Mouse (Mus musculus) brain, embryonic 14.5 days (tissue): ENCODE measurements around the gene Sgk1. TPM values are rescaled to one million over a fixed set of nuclear protein-coding genes. Genes with fewer than 3 reads are reported as not detected.
"Not testable (repeated sequence)": the region's sequence is repeated elsewhere in the genome, so short reads cannot be mapped to it uniquely, and the experiment has no call there.

Experiments
- DNase-seq: peaks from one replicate; pipeline ENCODE4 v3.0.0-alpha.2; 2011; ENCODE audit warnings: low read depth
- CTCF ChIP-seq: fragments of 200-500 bp; IDR thresholded peaks from 2 replicates; pipeline ENCODE4 v1.5.1; 2012; ENCODE audit warnings: inconsistent platforms, mild to moderate bottlenecking, moderate library complexity, borderline replicate concordance; ENCODE audit not compliant: insufficient read depth, insufficient read length; ENCODE audit errors: extremely low read depth
- POLR2A ChIP-seq: fragments of 200-500 bp; IDR thresholded peaks from 2 replicates; pipeline ENCODE4 v1.6.1; 2012; ENCODE audit warnings: mild to moderate bottlenecking, inconsistent platforms, borderline replicate concordance; ENCODE audit not compliant: poor library complexity, insufficient read depth, insufficient read length, severe bottlenecking; ENCODE audit errors: extremely low read depth
- polyA plus RNA-seq: library from polyadenylated mRNA; depleted of rRNA; stranded (reverse); fragments of >200 nt; gene quantifications from 2 replicates; pipeline ENCODE4 v1.2.3, GENCODE M21; 2012

Sgk1 gene
- polyA plus RNA-seq, 1 experiment, result 30.3 TPM

DNA sequence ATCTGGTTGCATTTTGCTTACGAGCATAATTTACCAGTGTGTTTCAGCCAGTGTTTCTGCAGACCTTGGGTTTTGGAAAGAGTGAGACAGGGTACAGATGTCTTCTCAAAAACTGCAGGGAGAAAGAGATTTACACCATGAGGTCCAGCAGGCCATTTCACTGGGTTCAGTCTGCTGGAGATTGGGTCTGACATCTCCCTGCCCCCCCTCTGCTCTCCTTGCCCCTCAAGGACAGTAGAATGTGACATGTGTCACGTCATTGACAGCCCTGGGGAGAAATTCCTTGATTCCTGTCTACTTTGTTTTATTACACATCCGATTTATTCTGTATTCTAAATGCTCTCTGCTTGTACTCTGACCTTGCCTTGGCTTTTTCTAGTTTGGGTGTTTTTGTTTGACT, 2.5 kb downstream of the Sgk1 start:
- TF ChIP-seq POLR2A, result no peak
- TF ChIP-seq CTCF, result no peak
- DNase-seq, result no peak

DNA sequence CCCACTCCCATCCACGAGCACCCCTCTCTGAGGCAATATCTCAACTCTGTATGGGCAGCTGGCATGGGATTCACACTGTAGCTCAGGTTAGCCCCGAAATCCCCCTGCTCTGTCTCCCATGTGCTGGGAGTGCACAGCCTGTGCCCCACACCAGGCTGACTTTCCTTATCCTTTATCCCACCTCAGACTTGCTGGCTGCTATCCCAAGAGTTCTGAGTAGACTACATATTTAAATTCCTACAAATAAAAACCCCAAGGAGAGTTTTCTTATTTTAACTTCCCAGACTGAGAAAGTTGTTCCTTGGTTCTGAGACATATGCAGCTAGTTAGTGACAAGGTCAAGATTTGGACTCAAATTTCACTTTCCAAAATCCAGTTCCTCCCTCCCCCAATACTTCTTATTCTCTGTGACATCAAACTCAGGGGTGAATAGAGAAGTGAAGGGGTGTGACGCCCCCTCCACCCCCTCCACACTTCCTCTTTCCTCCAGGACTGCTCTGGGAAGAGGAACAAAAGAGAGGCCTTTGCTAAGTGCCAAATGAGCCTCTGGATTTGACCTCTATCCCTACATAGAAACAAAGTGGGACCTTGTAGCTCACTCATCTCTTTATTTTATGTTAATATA, 7.3 kb downstream of the Sgk1 start:
- TF ChIP-seq CTCF, result no peak
- no peak for TF ChIP-seq POLR2A
- no peak for DNase-seq

DNA sequence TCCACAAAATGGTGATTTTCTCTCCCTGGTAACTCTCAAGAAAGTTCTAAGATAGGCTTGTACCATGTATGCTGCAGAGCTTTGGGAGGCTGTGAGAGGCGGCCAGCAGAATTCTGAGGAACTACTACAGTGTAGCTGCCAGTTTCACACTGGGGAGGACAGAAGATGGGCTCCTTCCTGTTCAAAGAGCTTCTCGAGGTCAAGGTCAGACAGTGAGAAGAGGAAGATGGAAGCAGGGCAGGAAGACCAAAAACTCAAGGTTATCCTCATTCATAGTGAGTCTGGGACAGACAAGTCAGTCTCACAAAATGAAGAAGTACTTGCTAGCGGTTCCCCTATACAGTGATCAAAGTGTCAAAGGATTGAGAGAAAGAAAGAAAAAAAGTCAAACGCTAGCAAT, 8.3 kb downstream of the Sgk1 start:
- no peak for DNase-seq
- TF ChIP-seq CTCF (no peak), POLR2A (no peak)

DNA sequence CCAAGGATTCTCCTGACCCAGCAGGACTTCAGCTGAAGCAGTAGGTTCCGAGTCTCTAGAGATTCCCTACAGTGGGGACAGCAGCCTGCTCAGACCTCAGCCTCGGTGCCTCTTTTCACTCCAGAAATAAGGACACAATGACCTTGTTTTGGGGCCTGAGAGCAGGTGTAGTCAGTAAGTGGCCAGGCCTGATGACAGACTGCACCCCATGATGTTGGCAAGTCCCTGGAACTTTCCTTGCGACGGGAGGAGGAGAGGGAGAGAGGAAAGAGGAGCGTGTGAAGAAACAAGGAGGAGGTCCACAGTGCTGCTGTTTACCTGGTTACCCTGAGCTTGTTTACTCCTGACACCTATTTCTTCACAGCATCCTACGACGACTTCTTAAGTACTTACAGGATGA, 9.5 kb downstream of the Sgk1 start:
- no peak for TF ChIP-seq CTCF
- no peak for TF ChIP-seq POLR2A
- no peak for DNase-seq

DNA sequence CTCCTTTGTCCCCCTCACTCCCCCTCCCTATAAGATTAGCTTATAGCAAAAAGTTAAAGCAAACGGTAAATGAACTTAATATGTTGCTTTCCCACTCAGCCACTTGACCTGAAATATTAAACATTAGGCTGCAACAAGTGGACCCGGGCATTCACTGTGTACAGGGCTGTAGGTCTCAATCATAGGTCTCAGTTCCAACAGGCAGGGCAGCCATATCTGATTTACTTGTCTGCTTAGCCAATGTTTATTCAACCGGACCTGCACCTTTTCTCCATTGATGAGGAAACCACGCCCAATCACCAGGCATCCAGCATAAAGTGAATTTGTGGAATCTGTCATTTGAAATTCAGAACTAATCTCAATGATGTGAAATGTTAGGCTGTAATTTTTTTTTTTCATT, 10.1 kb downstream of the Sgk1 start:
- DNase-seq, result no peak
- TF ChIP-seq CTCF (no peak), POLR2A (no peak)

DNA sequence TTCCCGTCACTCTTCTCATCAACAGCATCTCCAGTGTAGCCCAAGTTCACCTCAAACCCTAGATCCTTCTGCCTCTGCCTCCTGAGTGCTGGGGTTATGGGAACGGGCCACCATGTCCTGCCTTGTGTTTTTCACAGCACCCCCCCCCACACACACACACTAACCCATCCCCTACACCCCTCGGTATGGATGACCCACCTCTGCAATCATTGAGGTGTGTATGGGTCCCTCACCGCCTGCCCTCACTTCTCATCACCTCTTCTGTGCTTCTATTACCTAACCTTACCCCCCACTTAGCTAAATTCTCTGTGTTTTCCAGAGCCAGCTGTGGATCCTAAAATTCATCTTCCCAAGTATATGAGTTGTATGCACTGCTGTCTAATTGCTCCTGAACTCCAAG, 16.4 kb downstream of the Sgk1 start:
- no peak for DNase-seq
- TF ChIP-seq POLR2A, result no peak
- no peak for TF ChIP-seq CTCF

DNA sequence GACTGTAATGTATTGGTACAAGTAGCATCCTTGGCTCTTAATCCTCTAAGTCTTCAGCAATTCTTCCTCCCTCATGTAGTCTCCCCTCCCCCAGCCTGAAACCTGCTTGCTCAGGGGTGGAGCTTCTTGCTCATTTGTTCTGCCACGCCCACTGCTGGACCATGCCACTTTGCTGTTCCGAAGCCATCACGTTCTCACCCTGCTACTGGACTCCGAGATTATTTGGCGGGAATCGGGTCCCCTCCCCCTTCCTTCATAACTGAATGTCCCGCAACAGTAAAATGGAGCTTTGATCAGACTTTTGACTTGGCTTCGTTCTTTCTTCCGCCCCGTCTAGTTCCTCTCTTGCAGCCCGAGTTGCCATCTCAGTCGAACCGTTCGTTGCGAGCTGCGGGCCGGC, 16.9 kb downstream of the Sgk1 start:
- DNase-seq, result not testable (repeated sequence)

DNA sequence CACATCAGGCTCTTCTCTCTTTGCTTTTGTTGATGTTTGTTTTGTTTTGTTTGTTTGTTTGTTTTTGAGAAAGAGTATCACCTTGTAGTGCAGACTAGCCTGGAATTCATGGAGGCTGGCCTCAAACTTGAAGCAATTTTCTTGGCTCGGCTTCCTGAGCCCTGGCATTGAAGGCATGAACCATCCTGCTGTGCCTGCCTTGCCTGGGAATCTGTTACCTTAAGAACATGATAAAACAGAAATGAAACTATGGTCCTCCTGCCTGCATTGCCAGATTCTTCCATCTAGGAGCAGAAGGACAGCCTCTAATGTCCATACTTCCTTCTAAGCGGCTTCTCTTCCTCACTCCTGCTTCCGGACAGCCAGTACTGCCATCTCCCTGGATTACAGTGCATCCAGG, 17.4 kb downstream of the Sgk1 start:
- no peak for TF ChIP-seq POLR2A
- TF ChIP-seq CTCF, result no peak
- no peak for DNase-seq

DNA sequence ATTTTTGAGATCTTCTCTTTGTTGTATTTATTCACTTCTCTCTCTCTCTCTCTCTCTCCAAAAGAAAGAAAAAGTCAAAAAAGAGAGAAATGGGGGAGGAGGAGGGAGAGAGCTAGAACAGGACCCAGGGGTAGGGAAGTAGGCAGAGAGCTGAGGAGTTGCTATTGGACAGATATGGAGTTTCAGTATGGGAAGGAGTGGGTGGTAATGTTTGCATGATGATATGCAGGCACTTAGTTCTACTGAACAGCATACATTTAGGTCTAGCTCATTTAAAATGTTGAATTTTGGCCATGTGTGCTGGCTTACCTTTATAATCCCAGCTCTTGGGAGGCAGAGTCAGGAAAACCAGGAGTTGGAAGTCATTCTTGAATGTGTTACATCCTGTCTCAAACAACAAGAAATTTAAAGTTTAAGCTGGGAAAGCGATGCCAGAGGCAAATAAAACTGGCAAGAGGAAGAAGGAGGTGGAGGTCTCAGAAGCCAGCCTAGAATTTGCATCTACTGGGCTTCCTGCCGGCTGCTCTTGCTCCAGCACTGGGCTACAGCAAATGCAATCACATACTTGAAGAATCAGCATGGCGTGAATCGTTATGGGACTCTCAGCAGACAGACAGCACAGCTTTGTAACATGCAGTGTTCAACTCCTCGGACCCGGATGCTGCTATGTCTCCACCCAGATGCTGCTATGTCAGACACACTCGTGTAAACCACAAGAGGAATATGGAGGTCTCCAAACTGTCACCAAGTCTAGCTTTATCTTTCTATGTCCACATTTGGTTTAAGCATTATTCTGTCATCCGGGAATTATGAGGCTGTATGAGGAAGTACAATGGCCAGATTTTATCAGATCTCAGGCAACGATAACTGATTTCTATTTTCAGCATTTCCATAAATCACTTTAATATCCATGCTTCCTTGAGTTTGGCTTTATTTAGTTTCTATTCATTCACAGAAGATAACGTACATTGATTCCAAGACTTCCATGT, 20.5 kb downstream of the Sgk1 start:
- no peak for DNase-seq
- TF ChIP-seq CTCF (no peak), POLR2A (no peak)

DNA sequence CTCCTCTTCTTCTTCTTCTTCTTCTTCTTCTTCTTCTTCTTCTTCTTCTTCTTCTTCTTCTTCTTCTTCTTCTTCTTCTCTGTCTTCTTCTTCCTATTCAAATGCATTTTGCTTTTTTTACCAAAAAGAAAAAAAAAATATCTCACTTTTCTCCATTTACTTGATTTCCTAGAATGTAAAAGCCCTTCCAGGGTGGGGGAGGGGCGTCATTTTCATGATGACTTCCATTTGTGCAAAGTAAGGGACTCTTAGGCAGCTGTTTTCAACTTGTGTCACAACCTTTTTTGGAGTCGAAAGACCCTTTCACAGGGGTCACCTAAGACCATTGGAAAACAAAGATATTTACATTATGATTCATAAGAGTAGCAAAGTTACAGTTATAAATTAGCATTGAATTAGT, 22.2 kb downstream of the Sgk1 start:
- TF ChIP-seq POLR2A (no peak), CTCF (no peak)
- no peak for DNase-seq

DNA sequence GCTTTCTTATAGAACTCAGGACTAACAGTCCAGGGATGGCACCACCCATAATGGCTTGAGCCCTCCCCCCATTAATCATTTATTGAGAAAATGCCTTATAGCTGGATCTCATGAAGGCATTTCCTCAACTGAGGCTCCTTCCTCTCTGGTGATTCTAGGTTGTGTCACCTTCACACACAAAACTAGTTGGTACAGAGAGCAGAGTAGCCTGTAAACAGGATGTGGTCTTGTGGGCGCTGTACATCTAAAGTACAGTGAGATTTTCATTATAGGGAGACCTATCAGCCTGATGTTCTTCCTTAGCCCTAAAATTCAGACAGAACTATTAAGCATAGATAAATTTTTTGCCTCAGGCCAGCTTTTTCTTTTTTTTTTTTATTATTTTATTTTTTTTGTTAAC, 23.6 kb downstream of the Sgk1 start:
- TF ChIP-seq CTCF, result no peak
- no peak for TF ChIP-seq POLR2A
- no peak for DNase-seq

DNA sequence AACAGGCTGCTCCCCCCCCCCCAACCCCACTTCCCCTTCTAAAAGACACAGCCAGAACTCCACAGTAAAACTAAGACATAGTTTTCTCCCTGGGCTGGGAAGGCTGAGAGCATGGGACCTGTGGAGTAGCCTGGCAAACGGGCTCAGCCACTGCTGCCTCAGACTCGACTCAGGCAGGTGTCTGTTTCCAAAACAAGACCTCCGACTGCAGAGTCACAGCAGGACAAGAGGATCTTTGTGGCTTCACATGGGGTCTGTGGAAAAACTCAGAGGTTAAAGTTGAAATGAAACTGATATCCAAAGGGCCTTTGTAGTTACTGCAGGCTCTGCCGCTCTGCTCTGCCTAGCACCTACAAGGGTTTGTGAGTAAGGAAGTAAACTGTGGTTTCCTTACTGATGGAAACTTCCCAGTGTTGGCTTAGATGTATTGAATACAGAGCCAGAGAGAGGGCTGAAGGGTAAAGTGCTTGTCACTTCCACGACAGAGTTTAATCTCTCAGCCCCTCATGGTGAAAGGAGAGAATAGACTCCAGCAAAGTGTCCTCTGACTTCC, 25.0 kb downstream of the Sgk1 start:
- TF ChIP-seq POLR2A (no peak), CTCF (no peak)
- DNase-seq, result no peak

DNA sequence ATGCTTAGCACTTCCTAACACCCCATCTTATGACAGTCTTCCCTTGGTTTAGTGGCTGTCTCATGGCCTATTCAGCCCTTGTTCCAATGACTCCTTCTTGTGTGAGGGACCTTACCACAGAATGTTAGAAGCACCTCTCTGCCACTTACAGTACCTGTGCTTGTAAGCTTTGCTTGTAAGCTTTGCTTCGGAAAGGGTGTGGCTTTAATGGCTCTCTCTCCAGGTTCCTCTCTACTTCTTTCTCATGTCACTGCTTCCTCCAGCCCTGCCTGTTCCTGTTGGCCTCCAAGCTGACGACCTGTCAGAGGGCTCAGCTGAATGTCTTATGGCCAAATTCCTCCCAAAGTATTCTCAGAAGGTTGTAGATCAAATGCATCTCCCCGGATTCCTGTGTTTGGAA, 25.8 kb downstream of the Sgk1 start:
- no peak for TF ChIP-seq CTCF
- no peak for TF ChIP-seq POLR2A
- DNase-seq, result no peak
